Comparison of ENCODE assay signal across 9 mouse cellular contexts in genomic region chr4:126113943-126114342, GRCm38 (mm10). TPM values are rescaled to one million over a fixed set of nuclear protein-coding genes. Genes with fewer than 3 reads are reported as not detected.
DNase-seq lines count a peak whose midpoint lies in the region; ATAC-seq and TF ChIP-seq lines count a peak whose summit lies in the region.
"Had no signal": no experiment of that assay in that cellular context is flagged by ENCODE, and none has a peak within 500 bp of the region (broad histone marks: within the 10 kb centered on the region; RNA-seq: fewer than 3 reads in every experiment).

No protein-coding gene starts in this region.

- in situ Hi-C loops in ES-E14 (cut with MboI; ENCODE audit: low sequenced_read_pairs in 2 of 2, unreplicated experiment in 2 of 2) = no loop called here

- peaks cover 2% of the 10 kb centered on the region for H3K36me3 ChIP-seq in kidney, embryonic 14.5 days (ENCODE audit: control insufficient read depth, insufficient read depth, low read length)
- H3K36me3 ChIP-seq in ES-E14 (ENCODE audit: control insufficient read depth, insufficient read depth, low read length, poor library complexity, severe bottlenecking) = no peaks in the 10 kb centered on the region; the same call in 1 of the 2 replicates

- peaks cover 27% of the 10 kb centered on the region for H3K4me1 ChIP-seq in kidney, embryonic 14.5 days (ENCODE audit: control insufficient read depth, insufficient read depth, low read length)
- peaks cover 4 to 14% of the 10 kb centered on the region in 2 experiments for H3K4me1 ChIP-seq in ES-E14 (ENCODE audit: control insufficient read depth in 2 of 2, insufficient read depth in 2 of 2, low read length in 2 of 2, poor library complexity in 1 of 2)
- peaks cover 31% of the 10 kb centered on the region for H3K4me1 ChIP-seq in lung, adult 2 months (ENCODE audit: control insufficient read depth, insufficient read depth, low read length)

- peak; percentile 59 for DNase-seq in kidney, adult 11 months
- DNase-seq in ES-E14 (ENCODE audit: low read depth, low spot score) = peak; percentile 37
- DNase-seq in cerebellum, adult 9-10 months = peak; percentile 73
- peak; percentile 66 to 77 for DNase-seq in heart, postnatal 10 days
- DNase-seq in lung, adult 2 months = peak; percentile 68
- DNase-seq in spleen, adult 18-20 months = peak; percentile 37 to 60
- no peak for DNase-seq in left cerebral cortex, adult 8-10 months (ENCODE audit: low spot score in 2 of 2)

- H3K27ac ChIP-seq in kidney, embryonic 14.5 days (ENCODE audit: low read depth, low read length) = no peak overlapping the region
- H3K27ac ChIP-seq in ES-E14 (ENCODE audit: insufficient read depth, low read depth, low read length, poor library complexity, severe bottlenecking) = no peak overlapping the region; the same call in 1 of the 2 replicates
- H3K27ac ChIP-seq: embryonic facial prominence, embryonic 12.5 days had no signal

- H3K4me3 ChIP-seq in kidney, embryonic 14.5 days (ENCODE audit: low read length) = no peak overlapping the region
- H3K4me3 ChIP-seq in ES-E14 (ENCODE audit: insufficient read depth in 1 of 2, low read depth in 1 of 2, low read length in 2 of 2, poor library complexity in 1 of 2, severe bottlenecking in 1 of 2) = no peak overlapping the region
- no peak overlapping the region for H3K4me3 ChIP-seq in lung, adult 2 months (replicated peaks; ENCODE audit: extremely low read depth, low read depth, low read length)
- H3K4me3 ChIP-seq: embryonic facial prominence, embryonic 12.5 days had no signal

- no peaks in the 10 kb centered on the region for H3K27me3 ChIP-seq in kidney, embryonic 14.5 days (ENCODE audit: control insufficient read depth, insufficient read depth, low read length)
- H3K27me3 ChIP-seq: embryonic facial prominence, embryonic 12.5 days had no signal

- H3K4me2 ChIP-seq in kidney, embryonic 14.5 days (replicated peaks; ENCODE audit: low read depth, low read length) = no peak overlapping the region
- H3K4me2 ChIP-seq: embryonic facial prominence, embryonic 12.5 days had no signal

- H3K9ac ChIP-seq in kidney, embryonic 14.5 days (ENCODE audit: low read depth, low read length) = no peak overlapping the region
- H3K9ac ChIP-seq in ES-E14 (ENCODE audit: insufficient read depth, low read depth, low read length, poor library complexity, severe bottlenecking) = no peak overlapping the region
- H3K9ac ChIP-seq: embryonic facial prominence, embryonic 12.5 days had no signal

- TF ChIP-seq CTCF in lung, adult 2 months (IDR thresholded peaks at IDR 0.05; ENCODE audit: insufficient read depth, low read length) = peak; percentile 82

- H3K9me3 ChIP-seq in kidney, embryonic 14.5 days (ENCODE audit: control insufficient read depth, low read length) = no peaks in the 10 kb centered on the region
- H3K9me3 ChIP-seq in ES-E14 (ENCODE audit: control insufficient read depth, insufficient read depth, low read depth, low read length) = no peaks in the 10 kb centered on the region
- H3K9me3 ChIP-seq: embryonic facial prominence, embryonic 12.5 days had no signal

- WGBS in kidney, embryonic 14.5 days = 13% methylated on average over 6 of the region's 6 CpGs
- WGBS in lung, adult 2 months = 8% methylated on average over 6 of the region's 6 CpGs

- no peak for ATAC-seq in kidney, embryonic 14.5 days (ENCODE audit: low FRiP score, low TSS enrichment)

- intact Hi-C loops in heart, postnatal 10 days (cut with DNase I) = loop anchor here (1.0 to 5.0 kb wide), 2 partner anchors 28 to 148 kb away; partner anchors contain the start of gene Trappc3

- TF ChIP-seq POLR2A in lung, adult 2 months (IDR thresholded peaks at IDR 0.05; ENCODE audit: borderline replicate concordance, extremely low read depth, low read depth, low read length) = no peak

TF ChIP-seq in ES-E14, 5 proteins besides CTCF, POLR2A, EP300 and RAD21:
- TF ChIP-seq CHD2 (IDR thresholded peaks at IDR 0.05; ENCODE audit: low read depth, low read length) (no peak), ZNF384 (IDR thresholded peaks at IDR 0.05; ENCODE audit: low read depth, low read length) (no peak), ZC3H11A (IDR thresholded peaks at IDR 0.05; ENCODE audit: borderline replicate concordance, low read depth, low read length) (no peak), MAFK (IDR thresholded peaks at IDR 0.05; ENCODE audit: insufficient read depth, low read depth, low read length) (no peak), HCFC1 (IDR thresholded peaks at IDR 0.05; ENCODE audit: borderline replicate concordance, insufficient read depth, low read length) (no peak)

RNA-seq across cellular contexts. Expression of gene Stk40, which starts 10.2 kb away (rescaled TPM):
- polyA plus RNA-seq in kidney, embryonic 14.5 days (2014; fragmentation: Nextera tagmentation; extraction: Ambion mirVana) = 19.1 and 24.9 TPM in 2 replicates
- 20.1 and 20.2 TPM in 2 replicates for total RNA-seq in ES-E14 (2012; rRNA removed)
- 10 to 100 TPM; 22.8 to 32.7 TPM for total RNA-seq in heart, postnatal 10 days (2021)
- 38.0 and 41.1 TPM in 2 replicates for polyA plus RNA-seq in lung, adult 2 months (2012; rRNA removed)
- 10 to 100 TPM; 28.8 to 37.6 (median 33.8) TPM for total RNA-seq in left cerebral cortex, adult 8-10 months (2022)

RNA-seq across cellular contexts. Expression of gene Lsm10, which starts 17.5 kb away (rescaled TPM):
- 47.3 and 52.4 TPM in 2 replicates for polyA plus RNA-seq in kidney, embryonic 14.5 days (2014; fragmentation: Nextera tagmentation; extraction: Ambion mirVana)
- 15.0 and 21.8 TPM in 2 replicates for total RNA-seq in ES-E14 (2012; rRNA removed)
- total RNA-seq in heart, postnatal 10 days (2021) = 10 to 100 TPM; 11.0 to 14.3 TPM
- 30.2 and 34.8 TPM in 2 replicates for polyA plus RNA-seq in lung, adult 2 months (2012; rRNA removed)
- 10 to 100 TPM; 14.5 to 18.7 (median 15.5) TPM for total RNA-seq in left cerebral cortex, adult 8-10 months (2022)

RNA-seq across cellular contexts. Expression of gene Eva1b, which starts 33.6 kb away (rescaled TPM):
- 96.1 and 124 TPM in 2 replicates for polyA plus RNA-seq in kidney, embryonic 14.5 days (2014; fragmentation: Nextera tagmentation; extraction: Ambion mirVana)
- total RNA-seq in ES-E14 (2012; rRNA removed) = 44.2 and 48.7 TPM in 2 replicates
- total RNA-seq in heart, postnatal 10 days (2021) = 10 to 100 TPM; 36.3 to 37.0 TPM
- 221 and 295 TPM in 2 replicates for polyA plus RNA-seq in lung, adult 2 months (2012; rRNA removed)
- 1 to 10 TPM; 2.4 to 5.6 (median 3.1) TPM for total RNA-seq in left cerebral cortex, adult 8-10 months (2022)

RNA-seq across cellular contexts. Expression of gene Sh3d21, which starts 49.3 kb away (rescaled TPM):
- 7.3 and 8.7 TPM in 2 replicates for polyA plus RNA-seq in kidney, embryonic 14.5 days (2014; fragmentation: Nextera tagmentation; extraction: Ambion mirVana)
- total RNA-seq in ES-E14 (2012; rRNA removed) = 2.4 and 3.0 TPM in 2 replicates
- 1 to 10 TPM; 2.1 to 2.7 TPM for total RNA-seq in heart, postnatal 10 days (2021)
- 6.2 and 7.5 TPM in 2 replicates for polyA plus RNA-seq in lung, adult 2 months (2012; rRNA removed)
- total RNA-seq in left cerebral cortex, adult 8-10 months (2022) = 1 to 10 TPM in 1 of 4 experiments, under 1 TPM in 3; 0.63 to 1.4 (median 0.85) TPM

RNA-seq across cellular contexts. Expression of gene Oscp1, which starts 55.6 kb away (rescaled TPM):
- 17.7 and 19.6 TPM in 2 replicates for polyA plus RNA-seq in kidney, embryonic 14.5 days (2014; fragmentation: Nextera tagmentation; extraction: Ambion mirVana)
- 5.9 and 7.2 TPM in 2 replicates for total RNA-seq in ES-E14 (2012; rRNA removed)
- total RNA-seq in heart, postnatal 10 days (2021) = 1 to 10 TPM; 3.5 to 4.1 TPM
- 2.8 and 4.5 TPM in 2 replicates for polyA plus RNA-seq in lung, adult 2 months (2012; rRNA removed)
- total RNA-seq in left cerebral cortex, adult 8-10 months (2022) = 10 to 100 TPM; 56.3 to 72.2 (median 62.4) TPM

Comparison
In these comparisons a context has a peak if more than half of its experiments do, and no peak if none do; other contexts are left out.
1. DNase-seq: peak in kidney, adult 11 months (single experiment), ES-E14 (single experiment), cerebellum, adult 9-10 months (single experiment), heart, postnatal 10 days (2 of 2), lung, adult 2 months (single experiment) and spleen, adult 18-20 months (2 of 2); none in left cerebral cortex, adult 8-10 months (0 of 2).